Mouse (Mus musculus): ENCODE results near the gene Rasl2-9.
A peak's percentile ranks its signal among the peaks of the same experiment; 100 is the strongest.
"Not testable (repeated sequence)": the region's sequence is repeated elsewhere in the genome, so short reads cannot be mapped to it uniquely, and the experiment has no call there.

Rasl2-9 gene

GRCm38 (mm10) chr7:5080815-5081214 is 44.9 kb downstream of the Rasl2-9 start:
- no peak for DNase-seq (ENCODE audit: low read depth, low spot score)

GRCm38 (mm10) chr7:5080010-5080751 is 45.6 kb downstream of the Rasl2-9 start, which contains the start of gene Epn1:
TSS of gene Epn1 (plus strand) at chr7:5080235.
- DNase-seq (ENCODE audit: low read depth, low spot score): peak; percentile 98

- not testable (repeated sequence) for DNase-seq (ENCODE audit: low read depth, low spot score)
Measured at GRCm38 (mm10) chr7:5079365-5080009, 46.3 kb downstream of the Rasl2-9 start.

- DNase-seq (ENCODE audit: low read depth, low spot score): no peak
Measured at GRCm38 (mm10) chr7:5076931-5077330, 48.8 kb downstream of the Rasl2-9 start.

- no peak for DNase-seq (ENCODE audit: low read depth, low spot score)
Measured at GRCm38 (mm10) chr7:5074984-5075383, 50.8 kb downstream of the Rasl2-9 start.
